Mouse (Mus musculus): ENCODE results near the gene Dna2. TPM values are rescaled to one million over a fixed set of nuclear protein-coding genes. Genes with fewer than 3 reads are reported as not detected.

Dna2 gene
- total RNA-seq, 2 experiments from 2014 or later = 47.7 to 49.9 TPM

GRCm38 (mm10) chr10:62980039-62980954 is 33.5 kb downstream of the Dna2 start, which contains the start of gene Rufy2:
TSS of gene Rufy2 (plus strand) at chr10:62980223.
- ATAC-seq (replicated peaks; ENCODE audit: poor library complexity) = peak; percentile 76

GRCm38 (mm10) chr10:62984072-62984471 is 37.2 kb downstream of the Dna2 start:
- no peak; the same call in 1 of the 2 replicates for ATAC-seq (replicated peaks; ENCODE audit: poor library complexity)

GRCm38 (mm10) chr10:62984495-62984894 is 37.7 kb downstream of the Dna2 start:
- no peak for ATAC-seq (replicated peaks; ENCODE audit: poor library complexity)

GRCm38 (mm10) chr10:62987341-62987740 is 40.5 kb downstream of the Dna2 start:
- peak; percentile 78 for ATAC-seq (replicated peaks; ENCODE audit: poor library complexity)

- ATAC-seq (replicated peaks; ENCODE audit: poor library complexity) = no peak
Measured at GRCm38 (mm10) chr10:62990636-62991035, 43.8 kb downstream of the Dna2 start.

GRCm38 (mm10) chr10:62993991-62994390 is 47.2 kb downstream of the Dna2 start:
- no peak for ATAC-seq (replicated peaks; ENCODE audit: poor library complexity)

- ATAC-seq (replicated peaks; ENCODE audit: poor library complexity) = peak; percentile 88
Measured at GRCm38 (mm10) chr10:63000584-63000983, 53.8 kb downstream of the Dna2 start.

GRCm38 (mm10) chr10:63003252-63003651 is 56.4 kb downstream of the Dna2 start:
- no peak for ATAC-seq (replicated peaks; ENCODE audit: poor library complexity)

- ATAC-seq (replicated peaks; ENCODE audit: poor library complexity) = no peak
Measured at GRCm38 (mm10) chr10:63004556-63004955, 57.7 kb downstream of the Dna2 start.

GRCm38 (mm10) chr10:63008193-63008592 is 61.4 kb downstream of the Dna2 start:
- ATAC-seq (replicated peaks; ENCODE audit: poor library complexity) = peak; percentile 22; the same call in 1 of the 2 replicates

GRCm38 (mm10) chr10:63010268-63010667 is 63.4 kb downstream of the Dna2 start:
- ATAC-seq (replicated peaks; ENCODE audit: poor library complexity) = peak; percentile 82

- ATAC-seq (replicated peaks; ENCODE audit: poor library complexity) = no peak
Measured at GRCm38 (mm10) chr10:63011556-63011955, 64.7 kb downstream of the Dna2 start.

- peak; percentile 70 for ATAC-seq (replicated peaks; ENCODE audit: poor library complexity)
Measured at GRCm38 (mm10) chr10:63013476-63013875, 66.7 kb downstream of the Dna2 start.

- no peak for ATAC-seq (replicated peaks; ENCODE audit: poor library complexity)
Measured at GRCm38 (mm10) chr10:63014168-63014567, 67.3 kb downstream of the Dna2 start.

- no peak for ATAC-seq (replicated peaks; ENCODE audit: poor library complexity)
Measured at GRCm38 (mm10) chr10:63019304-63019703, 72.5 kb downstream of the Dna2 start.

GRCm38 (mm10) chr10:63021702-63022101 is 74.9 kb downstream of the Dna2 start:
- ATAC-seq (replicated peaks; ENCODE audit: poor library complexity) = peak; percentile 8

- no peak for ATAC-seq (replicated peaks; ENCODE audit: poor library complexity)
Measured at GRCm38 (mm10) chr10:63022541-63023120, 75.8 kb downstream of the Dna2 start.

GRCm38 (mm10) chr10:63023121-63023748 is 76.4 kb downstream of the Dna2 start:
- ATAC-seq (replicated peaks; ENCODE audit: poor library complexity) = peak; percentile 8

All from megakaryocyte progenitor cell, adult 5-6 weeks (primary cell).